Mouse (Mus musculus) adrenal gland (tissue): ENCODE measurements around the gene Trpc3.
"Not testable (repeated sequence)": the region's sequence is repeated elsewhere in the genome, so short reads cannot be mapped to it uniquely, and the experiment has no call there.

Experiments
- intact Hi-C: fragments of 180-260 bp; cut with DNase I; formaldehyde crosslinking; loops from one replicate; pipeline ENCODE4 v1.15.1; 2025
- long read RNA-seq, 2 experiments: library from polyadenylated mRNA; unstranded; transcript quantifications; one replicate each; pipeline ENCODE4 v2.0.0; 2020; ENCODE audit warnings: borderline replicate concordance in 1 of 2; ENCODE audit not compliant: insufficient replicate concordance in 1 of 2

The Trpc3 gene
- long read RNA-seq, experiment 1, partial matches to known transcripts: 1 of 2 reads
- long read RNA-seq, experiment 1, other reads (novel, unspliced or antisense): 1 of 2 reads
- long read RNA-seq, experiment 2, partial matches to known transcripts: 1 of 2 reads
- long read RNA-seq, experiment 2, other reads (novel, unspliced or antisense): 1 of 2 reads

DNA sequence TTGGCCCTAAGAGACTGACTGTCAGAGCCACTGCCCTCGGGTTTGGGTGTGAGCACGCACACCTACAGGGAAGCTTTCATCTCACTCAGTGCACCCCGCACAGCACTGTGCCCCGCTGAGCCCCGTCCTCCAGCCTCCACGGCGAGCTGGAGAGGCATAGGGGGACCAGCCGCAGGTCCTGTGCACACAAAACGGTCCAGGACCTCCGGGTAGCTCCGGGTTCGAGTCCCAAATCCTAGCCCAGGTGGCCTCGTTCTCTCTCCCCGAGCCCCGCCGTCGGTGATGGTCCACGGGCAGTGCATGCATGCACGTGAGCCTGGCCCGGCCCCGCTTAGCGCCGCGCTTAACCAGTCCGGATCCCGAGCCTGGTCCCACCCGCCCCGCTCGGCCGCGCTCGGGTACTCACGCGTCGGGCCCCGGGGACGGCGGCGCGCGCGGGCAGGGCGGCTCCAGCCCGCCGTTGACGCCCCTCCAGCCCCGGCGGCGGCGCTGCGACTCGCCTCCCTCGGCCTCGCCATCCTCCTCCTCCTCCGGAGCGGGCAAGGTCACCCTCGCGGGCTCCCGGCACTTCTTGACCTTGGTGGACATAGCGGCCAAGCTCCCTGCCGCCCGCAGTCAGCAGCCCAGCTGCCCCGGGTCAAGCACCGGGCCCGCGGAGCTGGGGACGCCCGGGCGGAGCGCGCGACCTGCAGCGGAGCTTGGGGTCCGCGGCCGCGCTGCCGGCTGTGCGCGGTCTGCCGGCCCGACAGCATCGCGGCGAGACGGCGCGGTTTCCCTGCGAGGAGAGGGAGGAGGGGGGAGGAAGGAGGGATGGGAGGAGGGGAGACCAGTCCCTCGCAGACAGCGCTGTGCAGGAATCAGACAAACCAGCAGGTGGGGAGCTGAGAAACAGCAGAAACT is at the start of gene Trpc3:
Trpc3 (minus strand) TSS at position 776 of the 900 bp plus-strand sequence.
- intact Hi-C loops: loop anchor here (10.0 kb wide), 1 partner anchor 145 kb away; no protein-coding TSS in a partner anchor

DNA sequence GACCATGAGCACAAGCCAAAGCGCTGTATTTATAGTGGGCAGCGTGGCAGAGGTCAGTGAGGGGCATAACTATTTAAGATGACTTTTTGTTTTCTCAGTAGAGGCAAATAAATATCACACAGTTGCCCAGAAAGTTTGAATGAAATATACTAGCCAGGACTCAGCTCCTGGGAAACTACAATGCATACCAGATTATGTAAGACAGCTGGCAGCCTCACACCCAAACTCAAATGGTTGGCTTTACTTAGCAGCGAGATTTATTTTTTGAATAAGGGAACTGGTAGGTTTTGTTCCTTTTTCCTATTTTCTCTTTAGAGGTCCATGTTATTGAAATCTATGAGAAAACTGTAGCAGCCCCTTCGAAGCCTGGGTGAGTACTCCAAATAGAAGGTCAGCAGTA is 48.1 kb upstream of the Trpc3 start:
- intact Hi-C loops: no loop called here

GRCm38 (mm10) chr3:36733075-36733474 is 43.1 kb upstream of the Trpc3 start:
- intact Hi-C loops: no loop called here

DNA sequence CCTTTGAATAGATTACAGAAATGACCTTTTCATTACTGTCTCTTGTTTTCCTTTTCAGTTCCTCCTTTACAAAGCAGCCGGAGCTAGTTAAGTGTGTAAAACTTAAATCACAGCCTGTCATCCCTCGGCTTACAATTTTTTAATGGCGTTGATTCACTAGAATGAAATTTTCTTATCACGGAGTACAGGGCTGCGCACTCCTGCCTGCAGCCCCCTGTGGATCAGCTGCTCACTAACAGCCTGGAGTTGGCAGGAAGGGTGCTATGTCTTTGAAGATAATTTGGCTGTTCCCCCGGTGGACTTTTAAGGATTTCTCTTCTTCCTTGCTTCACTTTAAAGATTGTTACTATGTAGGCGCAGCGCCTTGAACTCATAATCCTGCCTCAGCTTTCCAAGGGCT is 36.6 kb upstream of the Trpc3 start:
- intact Hi-C loops: no loop called here

DNA sequence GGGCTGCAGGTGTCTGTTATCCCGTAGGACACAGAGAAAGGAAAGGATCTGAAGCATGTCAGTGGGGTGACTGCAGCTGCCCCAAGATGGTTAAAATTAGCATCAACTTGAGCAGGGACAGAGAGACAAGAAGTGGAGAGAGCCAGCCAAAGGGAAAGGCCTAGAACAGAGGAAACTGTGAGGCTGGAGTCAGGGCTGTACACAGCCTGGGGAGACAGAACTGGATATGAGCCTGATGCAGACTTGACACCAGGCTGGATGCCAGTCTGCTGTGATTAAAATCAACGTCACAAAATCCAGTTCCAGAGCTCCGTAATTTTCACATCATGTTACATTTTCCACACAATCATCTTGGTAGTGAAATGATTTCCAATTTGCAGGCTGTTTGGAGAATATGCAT is 31.9 kb upstream of the Trpc3 start:
- intact Hi-C loops: no loop called here

- intact Hi-C loops: no loop called here
These were observed 19.6 kb upstream of the Trpc3 start for GRCm38 (mm10) chr3:36709521-36709920.

GRCm38 (mm10) chr3:36690292-36690650 is 304 bp upstream of the Trpc3 start:
- intact Hi-C loops: no loop called here

DNA sequence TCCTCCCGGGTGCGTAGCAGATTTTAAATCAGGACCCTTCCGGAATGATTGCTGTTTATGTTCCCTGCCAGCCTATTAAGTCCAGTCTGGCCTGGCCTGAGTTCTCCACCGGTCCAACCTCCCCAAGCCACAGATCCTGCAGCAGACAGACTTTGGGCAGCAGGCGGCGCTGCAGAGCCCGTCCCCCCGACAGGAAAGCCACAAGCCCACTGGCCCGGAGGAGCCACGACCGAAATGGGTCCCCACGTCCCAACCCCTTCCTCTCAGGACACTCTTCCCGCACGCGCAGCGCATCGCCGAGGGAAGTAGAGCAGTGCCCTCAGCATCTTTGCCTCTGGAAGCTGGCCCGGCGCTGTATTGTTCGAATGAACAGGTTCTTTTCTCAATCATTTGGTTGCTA is 1.1 kb downstream of the Trpc3 start:
- intact Hi-C loops: loop anchor here (10.0 kb wide), 1 partner anchor 146 kb away; no protein-coding TSS in a partner anchor

GRCm38 (mm10) chr3:36675822-36676221 is 14.1 kb downstream of the Trpc3 start:
- intact Hi-C loops: no loop called here

GRCm38 (mm10) chr3:36667814-36668213 is 22.2 kb downstream of the Trpc3 start:
- intact Hi-C loops: no loop called here

DNA sequence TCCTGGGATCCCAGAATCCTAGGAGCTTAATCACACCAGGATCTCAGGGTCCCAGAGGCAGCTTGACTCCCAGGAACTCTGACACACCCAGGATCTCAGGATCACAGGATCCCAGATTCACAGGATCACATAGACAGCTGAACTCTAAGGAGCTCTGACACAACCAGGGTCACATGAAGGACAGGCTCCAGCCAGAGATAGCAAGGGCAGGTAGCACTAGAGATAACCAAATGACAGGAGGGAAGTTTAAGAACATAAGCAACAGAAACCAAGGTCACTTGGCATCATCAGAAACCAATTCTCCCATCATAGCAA is 44.8 kb downstream of the Trpc3 start:
- intact Hi-C loops: not testable (repeated sequence)

- intact Hi-C loops: no loop called here
These were observed 45.3 kb downstream of the Trpc3 start for GRCm38 (mm10) chr3:36644554-36645244.

- intact Hi-C loops: no loop called here
These were observed 46.6 kb downstream of the Trpc3 start for GRCm38 (mm10) chr3:36643354-36643753.

DNA sequence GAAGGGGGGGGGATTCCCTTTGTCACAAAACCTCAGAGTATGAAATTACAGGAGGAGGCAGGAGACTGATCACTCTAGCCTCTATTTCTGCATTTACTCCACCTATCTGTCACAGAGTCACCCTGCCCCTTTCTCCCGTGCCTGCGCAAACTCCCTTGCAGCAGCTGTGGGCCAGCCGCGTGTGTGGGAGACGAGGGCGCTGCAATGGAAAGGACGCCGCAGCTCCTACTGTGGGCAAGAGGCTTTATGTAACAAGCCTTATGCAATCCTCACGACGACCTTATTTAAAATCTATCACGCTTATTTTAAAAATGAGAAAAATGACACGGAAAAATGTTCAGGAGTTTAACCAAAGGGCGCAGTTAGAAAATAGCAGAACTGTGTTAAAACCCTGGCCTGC is 47.2 kb downstream of the Trpc3 start:
- intact Hi-C loops: no loop called here

GRCm38 (mm10) chr3:36640787-36641186 is 49.2 kb downstream of the Trpc3 start:
- intact Hi-C loops: no loop called here

DNA sequence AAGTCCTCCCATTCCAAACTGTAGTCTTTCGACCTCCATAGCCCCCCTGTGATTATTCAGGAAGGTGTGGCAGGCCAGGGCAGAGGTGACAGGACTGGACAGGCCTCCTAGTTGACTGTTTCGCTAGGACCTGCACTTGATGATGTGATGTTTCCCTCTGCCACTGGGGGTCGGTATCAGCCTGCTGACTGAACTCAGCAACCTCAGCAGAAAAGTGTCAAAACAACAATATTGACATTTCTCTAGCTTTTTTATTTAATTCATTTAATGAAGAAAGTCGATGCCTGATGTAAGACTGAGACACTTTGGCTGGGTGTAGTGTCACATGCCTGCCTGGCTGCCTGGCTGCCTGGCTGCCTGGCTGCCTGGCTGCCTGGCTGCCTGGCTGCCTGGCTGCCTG is 54.5 kb downstream of the Trpc3 start:
- intact Hi-C loops: no loop called here

DNA sequence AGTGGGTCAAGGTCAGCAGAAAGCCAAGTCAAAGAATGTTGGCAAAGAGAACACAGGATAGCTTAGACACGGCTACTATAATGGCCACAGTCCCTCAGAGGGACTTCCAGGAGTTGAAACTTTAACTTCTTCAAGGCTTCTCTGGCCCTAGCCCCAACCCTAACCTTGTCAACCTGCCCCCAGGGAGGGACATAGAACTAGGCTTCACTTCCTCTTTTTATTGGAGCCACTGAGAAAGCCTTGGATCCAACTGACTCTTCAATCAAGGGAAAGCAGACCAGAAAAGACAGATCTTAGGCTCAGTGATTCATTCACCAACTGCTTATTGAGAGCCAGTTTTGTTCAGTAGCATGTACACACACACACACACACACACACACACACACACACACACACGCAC is 63.2 kb downstream of the Trpc3 start:
- intact Hi-C loops: no loop called here

- intact Hi-C loops: no loop called here
These were observed 71.8 kb downstream of the Trpc3 start for GRCm38 (mm10) chr3:36618181-36618580.

DNA sequence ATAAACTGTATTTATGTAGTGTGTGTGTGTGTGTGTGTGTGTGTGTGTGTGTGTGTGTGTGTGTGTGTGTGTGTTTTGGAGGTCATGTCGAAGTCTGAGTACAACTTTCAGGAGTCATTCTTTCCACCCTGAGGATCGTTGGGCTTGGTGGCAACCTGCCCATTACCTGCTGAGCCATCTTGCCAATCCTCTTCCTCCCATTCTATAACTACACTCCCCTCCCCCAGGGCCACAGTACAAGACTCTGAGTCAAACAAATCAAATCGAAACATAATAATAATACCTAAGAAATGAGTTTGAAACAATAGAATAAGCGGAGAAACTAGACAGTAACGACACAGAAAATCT is 76.1 kb downstream of the Trpc3 start:
- intact Hi-C loops: no loop called here

DNA sequence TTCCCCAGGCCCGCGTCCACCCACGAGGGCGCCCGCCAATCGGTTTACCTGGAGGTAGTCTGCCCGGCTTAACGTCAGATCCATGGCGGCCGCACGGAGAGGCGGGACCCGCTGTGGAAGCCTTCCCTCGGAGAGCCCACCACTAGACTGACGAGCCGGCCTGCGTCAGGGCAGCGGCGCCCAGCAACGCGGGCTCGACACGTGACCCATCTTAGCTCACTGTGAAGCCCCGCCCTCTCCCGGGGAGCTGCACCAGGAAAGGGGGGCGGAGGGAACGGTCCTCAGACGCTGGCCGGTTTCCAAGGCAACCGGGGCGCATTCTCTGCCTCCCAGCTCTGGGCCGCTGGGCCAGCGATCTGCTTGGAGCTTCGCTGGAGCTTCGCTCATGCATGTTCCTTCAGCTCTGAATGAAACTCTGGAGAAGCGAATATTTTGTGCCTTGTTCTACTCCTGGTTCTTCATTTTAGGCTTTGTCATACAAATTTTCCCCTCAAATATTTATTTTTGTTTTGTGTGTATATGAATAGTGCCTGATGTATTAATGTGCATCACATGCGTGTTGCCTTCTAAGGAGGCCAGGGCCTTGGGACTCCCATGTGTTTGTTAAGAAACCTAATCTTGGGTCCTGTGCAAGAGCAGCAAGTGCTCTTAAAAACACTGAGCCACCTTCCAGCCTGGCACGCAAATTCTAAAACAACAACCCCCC is 76.6 kb downstream of the Trpc3 start, which contains the start of gene Bbs7:
Bbs7 (minus strand) TSS at position 276 of the 706 bp plus-strand sequence.
- intact Hi-C loops: no loop called here

DNA sequence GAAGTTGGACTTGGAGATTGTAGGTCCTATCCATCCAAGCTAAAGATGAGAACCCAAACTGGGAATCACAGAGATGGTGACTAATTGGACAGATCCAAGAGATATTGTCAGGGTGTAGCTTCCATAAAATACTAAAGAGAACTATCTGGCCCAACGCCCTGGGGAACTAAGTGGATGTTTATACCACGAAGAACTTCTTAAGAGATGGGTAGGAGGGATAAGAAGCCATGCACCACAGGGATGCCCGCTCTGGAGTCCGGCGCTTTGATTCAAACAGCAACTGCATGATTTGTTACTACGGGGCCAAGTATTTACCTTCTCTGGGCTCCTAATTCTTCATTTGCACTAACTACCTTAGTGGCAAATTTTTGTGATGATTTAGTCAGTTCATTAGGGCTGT is 77.3 kb downstream of the Trpc3 start:
- intact Hi-C loops: no loop called here
